Comparison of ENCODE assay signal across 11 mouse cellular contexts in the genomic region with DNA sequence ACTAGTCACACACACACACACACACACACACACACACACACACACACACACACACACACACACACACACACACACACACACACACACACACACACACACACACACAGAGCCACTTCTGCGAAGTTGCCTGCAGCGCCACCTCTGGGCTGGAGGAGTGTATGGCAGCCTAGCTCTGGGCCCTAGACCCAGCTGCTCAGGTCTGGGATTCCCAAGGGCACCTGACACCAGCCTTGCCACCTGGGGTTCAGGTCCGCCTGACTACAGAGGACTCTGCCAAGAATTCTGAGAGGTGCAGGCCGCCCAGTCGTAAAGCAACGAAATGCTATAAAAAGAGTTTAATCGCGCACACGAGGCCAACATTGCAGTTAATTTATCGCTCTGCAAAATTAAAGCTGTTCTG.
DNase-seq lines count a peak whose midpoint lies in the region; ATAC-seq and TF ChIP-seq lines count a peak whose summit lies in the region.
"Had no signal": no experiment of that assay in that cellular context is flagged by ENCODE, and none has a peak within 500 bp of the region (broad histone marks: within the 10 kb centered on the region; RNA-seq: fewer than 3 reads in every experiment).

No protein-coding gene starts in this region.

- H3K27me3 ChIP-seq in limb, embryonic 11.5 days (ENCODE audit: control insufficient read depth, insufficient read depth, low read length) = no peaks in the 10 kb centered on the region
- peaks cover 5% of the 10 kb centered on the region; the same call in 1 of the 2 replicates for H3K27me3 ChIP-seq in limb, embryonic 10.5 days (ENCODE audit: low read depth, poor library complexity, severe bottlenecking)
- peaks cover 7% of the 10 kb centered on the region; the same call in 1 of the 2 replicates for H3K27me3 ChIP-seq in neural tube, embryonic 13.5 days

- H3K9me3 ChIP-seq in limb, embryonic 11.5 days (ENCODE audit: control insufficient read depth, low read length) = no peaks in the 10 kb centered on the region
- no peaks in the 10 kb centered on the region for H3K9me3 ChIP-seq in limb, embryonic 10.5 days (replicated peaks)
- no peaks in the 10 kb centered on the region for H3K9me3 ChIP-seq in neural tube, embryonic 13.5 days
- H3K9me3 ChIP-seq: megakaryocyte, embryonic 14.5 days had no signal

- WGBS in limb, embryonic 11.5 days = 74% methylated on average over 10 of the region's 10 CpGs
- 83% methylated on average over 10 of the region's 10 CpGs for WGBS in limb, embryonic 10.5 days
- 46% methylated on average over 10 of the region's 10 CpGs for WGBS in neural tube, embryonic 13.5 days

- peaks cover 10% of the 10 kb centered on the region for H3K4me1 ChIP-seq in limb, embryonic 11.5 days (ENCODE audit: control insufficient read depth, insufficient read depth, low read length)
- H3K4me1 ChIP-seq in limb, embryonic 10.5 days = peaks cover 28% of the 10 kb centered on the region
- no peaks in the 10 kb centered on the region for H3K4me1 ChIP-seq in embryonic fibroblast, embryonic 13.5 days (ENCODE audit: control insufficient read depth, insufficient read depth, low read length)
- H3K4me1 ChIP-seq in neural tube, embryonic 13.5 days (replicated peaks) = peaks cover 14% of the 10 kb centered on the region
- H3K4me1 ChIP-seq: megakaryocyte, embryonic 14.5 days had no signal

- no peak overlapping the region for H3K4me2 ChIP-seq in limb, embryonic 11.5 days (ENCODE audit: low read depth, severe bottlenecking)
- no peak overlapping the region for H3K4me2 ChIP-seq in neural tube, embryonic 13.5 days

- peak; percentile 59 for DNase-seq in adrenal gland, postnatal 14 days
- DNase-seq in adrenal gland, postnatal 4 days (ENCODE audit: low spot score in 2 of 2) = no peak
- peak; percentile 49 for DNase-seq in limb, embryonic 11.5 days (ENCODE audit: low spot score)
- no peak for DNase-seq in limb, embryonic 10.5 days (ENCODE audit: low spot score)
- no peak for DNase-seq in gastrocnemius, adult 18-20 months (ENCODE audit: low spot score)
- DNase-seq: adrenal gland, postnatal 25 days; right cerebral cortex, adult 18-20 months had no signal

- TF ChIP-seq CTCF in embryonic fibroblast, embryonic 13.5 days (IDR thresholded peaks at IDR 0.05; ENCODE audit: borderline replicate concordance, insufficient read depth, low read length) = peak; percentile 45; the same call in 1 of the 2 replicates

- no peak overlapping the region for H3K4me3 ChIP-seq in limb, embryonic 11.5 days (ENCODE audit: low read depth, low read length)
- H3K4me3 ChIP-seq in limb, embryonic 10.5 days = no peak overlapping the region
- H3K4me3 ChIP-seq in embryonic fibroblast, embryonic 13.5 days (ENCODE audit: insufficient read depth, low read length) = no peak overlapping the region
- H3K4me3 ChIP-seq in neural tube, embryonic 13.5 days = no peak overlapping the region
- H3K4me3 ChIP-seq: megakaryocyte, embryonic 14.5 days had no signal

- no peak for ATAC-seq in limb, embryonic 11.5 days (ENCODE audit: insufficient number of reproducible peaks, low FRiP score, low TSS enrichment, low read depth)
- peak; percentile 81 for ATAC-seq in neural tube, embryonic 13.5 days (ENCODE audit: low read depth)
- ATAC-seq in erythroblast, adult 5-6 weeks (replicated peaks; ENCODE audit: low FRiP score, poor library complexity, severe bottlenecking) = no peak

- no peak overlapping the region for H3K9ac ChIP-seq in limb, embryonic 11.5 days (ENCODE audit: low read length)
- H3K9ac ChIP-seq in neural tube, embryonic 13.5 days = no peak overlapping the region

- TF ChIP-seq POLR2A in embryonic fibroblast, embryonic 13.5 days (IDR thresholded peaks at IDR 0.05; ENCODE audit: low read depth, low read length) = no peak

- no peak overlapping the region for H3K27ac ChIP-seq in limb, embryonic 11.5 days (replicated peaks; ENCODE audit: low read depth, low read length)
- H3K27ac ChIP-seq in limb, embryonic 10.5 days = no peak overlapping the region
- no peak overlapping the region for H3K27ac ChIP-seq in embryonic fibroblast, embryonic 13.5 days (ENCODE audit: insufficient read depth, low read length)
- H3K27ac ChIP-seq in neural tube, embryonic 13.5 days (replicated peaks) = no peak overlapping the region; the same call in 1 of the 2 replicates

- no peaks in the 10 kb centered on the region for H3K36me3 ChIP-seq in limb, embryonic 11.5 days (ENCODE audit: control insufficient read depth, insufficient read depth, low read length)
- no peaks in the 10 kb centered on the region for H3K36me3 ChIP-seq in limb, embryonic 10.5 days
- no peaks in the 10 kb centered on the region for H3K36me3 ChIP-seq in neural tube, embryonic 13.5 days

Comparison
In these comparisons a context has a peak if more than half of its experiments do, and no peak if none do; other contexts are left out.
1. DNase-seq: peak in adrenal gland, postnatal 14 days (single experiment) and limb, embryonic 11.5 days (single experiment); none in adrenal gland, postnatal 4 days (0 of 2), limb, embryonic 10.5 days (single experiment) and gastrocnemius, adult 18-20 months (single experiment).